Mouse (Mus musculus) liver, adult 2 months (tissue): ENCODE measurements around the gene Cant1. TPM values are rescaled to one million over a fixed set of nuclear protein-coding genes. Genes with fewer than 3 reads are reported as not detected.
"Not testable (repeated sequence)": the region's sequence is repeated elsewhere in the genome, so short reads cannot be mapped to it uniquely, and the experiment has no call there.

Experiments
- DNase-seq: peaks from one replicate; pipeline ENCODE4 v3.0.0-alpha.2; 2011; ENCODE audit warnings: low read depth, low spot score; ENCODE audit errors: extremely low read depth
- H3K27ac ChIP-seq: fragments of 200-500 bp; replicated peaks from 2 replicates; pipeline ENCODE4 v1.5.1; 2012; ENCODE audit warnings: low read depth, mild to moderate bottlenecking, control low read depth, inconsistent platforms, low read length; ENCODE audit not compliant: insufficient read depth
- H3K27me3 ChIP-seq: fragments of 200-500 bp; 2 replicates; pipeline ENCODE4 v1.6.1; 2012; ENCODE audit warnings: mild to moderate bottlenecking, moderate library complexity, low read length, inconsistent platforms; ENCODE audit not compliant: control insufficient read depth, insufficient read depth
- H3K36me3 ChIP-seq: fragments of 200-500 bp; 2 replicates; pipeline ENCODE4 v1.6.1; 2012; ENCODE audit warnings: low read length, inconsistent platforms; ENCODE audit not compliant: control insufficient read depth, insufficient read depth
- H3K4me1 ChIP-seq: fragments of 200-500 bp; 2 replicates; pipeline ENCODE4 v1.6.1; 2011; ENCODE audit warnings: low read length; ENCODE audit not compliant: control insufficient read depth, insufficient read depth
- H3K4me3 ChIP-seq: fragments of 200-500 bp; 2 replicates; pipeline ENCODE4 v1.5.1; 2011; ENCODE audit warnings: low read depth, mild to moderate bottlenecking, control low read depth, low read length, moderate library complexity; ENCODE audit not compliant: insufficient read depth
- H3K79me2 ChIP-seq: fragments of 200-500 bp; 2 replicates; pipeline ENCODE4 v1.6.1; 2012; ENCODE audit warnings: inconsistent platforms, mild to moderate bottlenecking, low read length, moderate library complexity; ENCODE audit not compliant: control insufficient read depth, insufficient read depth
- H3K9ac ChIP-seq: fragments of 200-500 bp; 2 replicates; pipeline ENCODE4 v1.6.1; 2012; ENCODE audit warnings: low read depth, mild to moderate bottlenecking, control low read depth, inconsistent platforms, low read length
- CTCF ChIP-seq: fragments of 200-500 bp; IDR thresholded peaks from 2 replicates; pipeline ENCODE4 v1.5.1; 2011; ENCODE audit warnings: low read depth, low read length, control low read depth
- POLR2A ChIP-seq: fragments of 200-500 bp; IDR thresholded peaks from 2 replicates; pipeline ENCODE4 v1.6.1; 2011; ENCODE audit warnings: low read length, control low read depth; ENCODE audit not compliant: insufficient read depth; ENCODE audit errors: extremely low read depth
- WGBS: fragments of 180-500 bp; shearing (Covaris S2); methylation state at CpG from one replicate; pipeline ENCODE4 v1.1.7; 2018; 5-methylcytosine and 5-hydroxymethylcytosine counted together
- polyA plus RNA-seq: library from polyadenylated mRNA; depleted of rRNA; stranded (reverse); fragments of >200 nt; gene quantifications from 2 replicates; pipeline ENCODE4 v1.2.3, GENCODE M21; 2012
- total RNA-seq: library from RNA; depleted of rRNA; stranded (reverse); fragments of >200 nt; gene quantifications from 2 replicates; pipeline ENCODE4 v1.2.3, GENCODE M21; 2014

The Cant1 gene
- total and polyA plus RNA-seq, 2 experiments = 11.4 to 25.7 TPM

- peak; percentile 29 for DNase-seq
- 14% methylated on average over 5 of the region's 5 CpGs for WGBS
- Histone ChIP-seq H3K9ac (peak overlapping the region; percentile 7), H3K27ac (peak overlapping the region; percentile 19; the same call in 1 of the 2 replicates), H3K4me1 (peaks cover 9% of the 10 kb centered on the region), H3K4me3 (peak overlapping the region; percentile 58; the same call in 1 of the 2 replicates), H3K79me2 (peaks cover 7% of the 10 kb centered on the region; the same call in 1 of the 2 replicates), H3K27me3 (no peaks in the 10 kb centered on the region), H3K36me3 (peaks cover 11% of the 10 kb centered on the region; the same call in 1 of the 2 replicates)
- TF ChIP-seq CTCF (no peak), POLR2A (no peak)
Observed at GRCm38 (mm10) chr11:118399891-118400565, 18.9 kb downstream of the Cant1 start.

DNA sequence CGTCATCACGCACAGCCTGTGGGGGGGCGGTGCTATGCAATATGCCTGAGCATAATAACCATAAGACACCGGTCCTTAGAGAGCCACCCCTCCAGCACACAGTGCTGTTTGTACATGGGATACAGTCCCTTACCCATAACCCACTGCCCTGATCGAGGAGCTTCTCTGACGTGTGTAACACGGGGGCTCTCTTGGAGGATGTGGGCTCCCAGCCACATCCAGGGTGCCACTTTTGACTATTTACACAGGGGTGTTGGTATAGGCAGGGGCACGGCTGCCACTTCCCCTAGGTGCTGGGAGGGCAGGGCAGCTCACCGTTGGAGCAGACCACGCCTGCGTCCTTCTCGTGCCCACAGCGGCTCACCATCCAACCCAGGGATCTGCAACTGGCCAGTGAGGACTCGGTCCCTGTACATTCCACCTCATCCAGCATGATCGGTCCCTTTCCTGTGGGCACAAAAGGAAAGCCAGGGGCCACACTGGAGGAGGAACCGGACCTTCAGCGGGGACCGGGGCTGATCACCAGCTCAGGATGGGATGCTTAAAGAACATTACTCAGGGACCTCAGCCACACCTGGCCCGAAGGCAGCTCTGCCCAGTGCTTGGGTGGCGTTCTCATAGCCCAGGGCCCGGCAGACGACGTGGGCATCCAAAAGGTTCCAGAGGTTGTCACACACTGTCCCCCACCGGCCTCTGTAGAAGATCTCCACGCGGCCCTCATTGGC is 20.9 kb downstream of the Cant1 start:
- Histone ChIP-seq H3K27me3 (no peaks in the 10 kb centered on the region), H3K27ac (no peak overlapping the region), H3K4me1 (peaks cover 9% of the 10 kb centered on the region), H3K9ac (no peak overlapping the region), H3K79me2 (peaks cover 7% of the 10 kb centered on the region; the same call in 1 of the 2 replicates), H3K36me3 (peaks cover 11% of the 10 kb centered on the region; the same call in 1 of the 2 replicates), H3K4me3 (no peak overlapping the region)
- WGBS = 95% methylated on average over 26 of the region's 26 CpGs
- DNase-seq = no peak
- no peak for TF ChIP-seq CTCF
- no peak for TF ChIP-seq POLR2A

DNA sequence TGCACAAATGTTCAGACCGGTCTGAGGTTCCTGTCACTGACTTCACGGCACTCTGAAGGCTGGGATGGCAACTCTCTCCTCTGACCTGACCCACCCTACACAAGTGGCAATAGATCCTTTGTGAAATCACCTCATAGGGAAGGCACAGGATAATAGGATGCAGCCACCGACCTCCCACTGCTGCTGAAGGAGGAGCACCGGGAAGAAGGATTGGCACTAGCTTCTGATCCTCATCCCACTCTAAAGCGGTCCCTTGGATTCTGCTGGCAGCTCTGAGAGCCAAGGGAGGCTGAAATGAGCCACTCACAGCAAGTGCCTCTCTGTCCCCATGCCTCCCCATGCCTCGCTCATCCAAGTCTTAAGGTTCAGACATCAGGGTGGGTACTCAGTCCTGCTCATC is 24.3 kb downstream of the Cant1 start:
- Histone ChIP-seq H3K9ac (no peak overlapping the region), H3K27me3 (no peaks in the 10 kb centered on the region), H3K4me3 (no peak overlapping the region), H3K4me1 (no peaks in the 10 kb centered on the region), H3K27ac (no peak overlapping the region), H3K79me2 (no peaks in the 10 kb centered on the region; the same call in 1 of the 2 replicates), H3K36me3 (peaks cover 11% of the 10 kb centered on the region; the same call in 1 of the 2 replicates)
- 73% methylated on average over 6 of the region's 6 CpGs for WGBS
- TF ChIP-seq CTCF (no peak), POLR2A (no peak)
- DNase-seq = no peak

DNA sequence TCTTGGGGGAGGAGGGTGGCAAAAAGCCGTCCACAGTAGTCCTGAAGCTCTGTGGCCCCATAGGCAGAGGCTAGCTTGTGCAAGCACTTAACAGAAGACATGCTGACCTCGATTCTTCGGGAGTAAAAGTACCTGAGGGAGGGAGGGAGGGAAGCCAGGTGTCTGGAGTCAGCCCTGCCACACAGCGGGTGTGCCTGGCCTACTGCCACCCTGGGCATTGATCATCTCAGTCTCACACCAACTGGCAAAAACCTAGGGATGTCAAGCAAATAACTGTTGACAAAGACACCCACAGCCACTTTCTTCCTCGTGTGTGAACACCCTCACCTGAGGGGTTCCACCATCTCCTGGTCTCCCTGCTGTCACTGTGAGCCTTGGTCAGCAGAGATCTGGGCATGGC is 24.9 kb downstream of the Cant1 start:
- Histone ChIP-seq H3K27ac (no peak overlapping the region), H3K79me2 (no peaks in the 10 kb centered on the region), H3K4me3 (no peak overlapping the region), H3K36me3 (peaks cover 11% of the 10 kb centered on the region; the same call in 1 of the 2 replicates), H3K9ac (no peak overlapping the region), H3K4me1 (no peaks in the 10 kb centered on the region), H3K27me3 (no peaks in the 10 kb centered on the region)
- no peak for TF ChIP-seq CTCF
- no peak for TF ChIP-seq POLR2A
- WGBS = 59% methylated on average over 5 of the region's 5 CpGs
- no peak for DNase-seq

GRCm38 (mm10) chr11:118387816-118388215 is 31.1 kb downstream of the Cant1 start:
- not testable (repeated sequence) for H3K4me1 ChIP-seq, H3K27ac ChIP-seq, H3K9ac ChIP-seq, H3K79me2 ChIP-seq, H3K36me3 ChIP-seq, H3K4me3 ChIP-seq, DNase-seq, H3K27me3 ChIP-seq
- WGBS = 97% methylated on average over 13 of the region's 13 CpGs
